Mouse (Mus musculus) midbrain, embryonic 16.5 days (tissue): ENCODE data around the gene Fosb. TPM values are rescaled to one million over a fixed set of nuclear protein-coding genes. Genes with fewer than 3 reads are reported as not detected.
A peak's percentile ranks its signal among the peaks of the same experiment; 100 is the strongest.

Source experiments
- ATAC-seq: fragments of 200-750 bp; cut with Nextera tagmentation; 2 replicates; pipeline ENCODE4 v1.8.0; 2017; ENCODE audit warnings: moderate TSS enrichment
- H3K27ac ChIP-seq: fragments of 300-500 bp; sonication (generic); 2 replicates; pipeline ENCODE4 v1.5.1; 2014; ENCODE audit warnings: mild to moderate bottlenecking, low read length, mixed read lengths
- H3K27me3 ChIP-seq: fragments of 300-500 bp; sonication (generic); 2 replicates; pipeline ENCODE4 v1.6.1; 2014; ENCODE audit warnings: low read depth, low read length, mixed read lengths; ENCODE audit not compliant: control insufficient read depth, insufficient read depth
- H3K36me3 ChIP-seq: fragments of 300-500 bp; sonication (generic); 2 replicates; pipeline ENCODE4 v1.6.1; 2014; ENCODE audit warnings: mild to moderate bottlenecking, low read length, moderate library complexity, mixed read lengths; ENCODE audit not compliant: control insufficient read depth, insufficient read depth
- H3K4me1 ChIP-seq: fragments of 300-500 bp; sonication (generic); 2 replicates; pipeline ENCODE4 v1.6.1; 2014; ENCODE audit warnings: mild to moderate bottlenecking, low read length, mixed read lengths; ENCODE audit not compliant: control insufficient read depth, insufficient read depth
- H3K4me2 ChIP-seq: fragments of 300-500 bp; sonication (generic); 2 replicates; pipeline ENCODE4 v1.6.1; 2014; ENCODE audit warnings: mild to moderate bottlenecking, low read length, mixed read lengths
- H3K4me3 ChIP-seq: fragments of 300-500 bp; sonication (generic); 2 replicates; pipeline ENCODE4 v1.5.1; 2014; ENCODE audit warnings: low read depth, mild to moderate bottlenecking, low read length, moderate library complexity, mixed read lengths
- H3K9ac ChIP-seq: fragments of 300-500 bp; sonication (generic); 2 replicates; pipeline ENCODE4 v1.6.1; 2014; ENCODE audit warnings: low read depth, low read length, mixed read lengths
- H3K9me3 ChIP-seq: fragments of 300-500 bp; sonication (generic); replicated peaks from 2 replicates; pipeline ENCODE4 v1.6.1; 2014; ENCODE audit warnings: mild to moderate bottlenecking, low read length, mixed read lengths; ENCODE audit not compliant: control insufficient read depth, poor library complexity, severe bottlenecking
- WGBS: fragments of 180-500 bp; shearing (Covaris S2); extraction: QIAGEN DNeasy Blood & Tissue Kit; methylation state at CpG from one replicate; pipeline ENCODE4 v1.1.7; 2014; 5-methylcytosine and 5-hydroxymethylcytosine counted together
- polyA plus RNA-seq: library from polyadenylated mRNA; unstranded; fragments of >200 nt; fragmentation: Nextera tagmentation; extraction: Ambion mirVana; gene quantifications from 2 replicates; pipeline ENCODE4 v1.2.1, GENCODE M21; 2015

Gene Fosb
- polyA plus RNA-seq, 1 experiment from 2014 or later: 0.06 TPM

- WGBS: 1% methylated on average over 48 of the region's 48 CpGs
- Histone ChIP-seq H3K9me3 (no peaks in the 10 kb centered on the region), H3K9ac (peak overlapping the region; percentile 52), H3K27me3 (peaks cover 36% of the 10 kb centered on the region), H3K4me1 (peaks cover 42% of the 10 kb centered on the region), H3K4me2 (peak overlapping the region; percentile 50), H3K36me3 (no peaks in the 10 kb centered on the region), H3K4me3 (peak overlapping the region; percentile 28), H3K27ac (no peak overlapping the region)
- no peak for ATAC-seq
Measured at GRCm38 (mm10) chr7:19304501-19305412, 5.1 kb downstream of the Fosb start.

GRCm38 (mm10) chr7:19303770-19304169 lies 6.1 kb downstream of the Fosb start:
- Histone ChIP-seq H3K4me3 (0 out of 2 replicates have a peak overlapping the region, but pooled peaks have one; percentile 3), H3K4me2 (peak overlapping the region; percentile 7; the same call in 1 of the 2 replicates), H3K9ac (no peak overlapping the region), H3K9me3 (no peaks in the 10 kb centered on the region), H3K4me1 (peaks cover 32% of the 10 kb centered on the region), H3K27ac (no peak overlapping the region), H3K36me3 (no peaks in the 10 kb centered on the region), H3K27me3 (peaks cover 36% of the 10 kb centered on the region)
- 0% methylated on average over 16 of the region's 16 CpGs for WGBS
- no peak for ATAC-seq

DNA sequence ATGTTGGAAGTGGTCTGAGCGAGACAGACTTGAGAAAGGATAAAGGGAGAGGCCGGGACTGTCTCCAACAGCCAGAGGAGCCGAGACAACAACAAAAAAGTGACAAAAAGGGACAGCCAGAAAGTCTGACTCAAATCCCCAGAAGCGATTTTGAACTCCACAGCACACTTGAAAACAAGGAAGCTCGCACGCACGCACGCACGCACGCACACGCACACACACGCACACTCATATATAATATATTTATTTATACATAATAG lies 6.9 kb downstream of the Fosb start:
- H3K9ac ChIP-seq: no peak overlapping the region
- no peak for ATAC-seq
- no peak overlapping the region for H3K27ac ChIP-seq
- H3K4me2 ChIP-seq: no peak overlapping the region
- H3K36me3 ChIP-seq: no peaks in the 10 kb centered on the region
- WGBS: 70% methylated on average over 12 of the region's 12 CpGs
- peaks cover 36% of the 10 kb centered on the region for H3K27me3 ChIP-seq
- no peaks in the 10 kb centered on the region for H3K9me3 ChIP-seq
- H3K4me3 ChIP-seq: no peak overlapping the region
- peaks cover 30% of the 10 kb centered on the region for H3K4me1 ChIP-seq

DNA sequence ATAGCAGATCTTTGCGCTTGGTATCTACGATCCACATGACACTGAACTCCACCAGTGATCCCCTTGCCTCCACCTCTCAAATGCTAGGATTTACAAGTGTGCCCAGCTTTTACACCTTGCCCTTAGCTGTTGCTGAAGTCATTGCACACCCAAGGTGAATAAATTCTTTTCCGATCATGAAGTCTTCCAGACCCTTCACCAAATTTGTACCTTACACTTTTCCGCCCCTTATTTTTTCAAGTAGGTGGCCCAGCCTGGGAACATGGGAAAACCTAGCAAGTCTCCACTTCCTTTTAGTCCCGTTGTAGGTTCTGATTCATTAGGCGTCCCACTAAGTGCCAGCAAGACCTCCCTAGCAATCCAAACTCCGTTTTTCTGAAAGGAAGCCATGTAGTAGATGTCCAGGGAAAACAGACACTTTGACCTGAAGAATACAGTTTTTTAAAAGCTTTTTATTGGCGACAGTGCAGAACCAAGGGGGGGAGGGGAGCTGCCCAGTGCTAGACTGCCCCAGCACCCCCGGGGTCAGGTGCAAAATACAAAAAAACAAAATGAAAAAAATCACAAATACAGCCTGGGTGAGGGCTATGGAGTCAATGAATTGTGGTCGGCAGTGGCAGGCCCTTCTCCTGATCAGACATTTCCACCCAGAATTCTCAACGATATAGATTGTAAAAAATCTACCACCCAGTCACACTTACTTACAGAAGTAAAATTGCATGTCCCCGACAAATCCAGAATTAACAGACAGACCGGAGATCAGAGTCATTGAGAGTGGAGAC lies 7.4 kb downstream of the Fosb start:
- ATAC-seq: no peak
- peak overlapping the region; percentile 56 for H3K4me2 ChIP-seq

GRCm38 (mm10) chr7:19301461-19302263 lies 8.2 kb downstream of the Fosb start:
- H3K4me3 ChIP-seq: peak overlapping the region; percentile 37
- H3K27ac ChIP-seq: no peak overlapping the region
- no peaks in the 10 kb centered on the region for H3K36me3 ChIP-seq
- peaks cover 31% of the 10 kb centered on the region for H3K27me3 ChIP-seq
- peak overlapping the region; percentile 52 for H3K9ac ChIP-seq
- 7% methylated on average over 16 of the region's 16 CpGs for WGBS
- H3K4me1 ChIP-seq: peaks cover 26% of the 10 kb centered on the region
- H3K9me3 ChIP-seq: no peaks in the 10 kb centered on the region
- ATAC-seq: peak; percentile 34
- peak overlapping the region; percentile 56 for H3K4me2 ChIP-seq

More for the DNA sequence above, 7.4 kb downstream of the Fosb start:
- Histone ChIP-seq H3K27ac (no peak overlapping the region), H3K9me3 (no peaks in the 10 kb centered on the region), H3K36me3 (no peaks in the 10 kb centered on the region), H3K4me1 (peaks cover 26% of the 10 kb centered on the region), H3K4me3 (peak overlapping the region; percentile 37), H3K27me3 (peaks cover 36% of the 10 kb centered on the region), H3K9ac (peak overlapping the region; percentile 52; the same call in 1 of the 2 replicates)
- WGBS: 49% methylated on average over 13 of the region's 13 CpGs

GRCm38 (mm10) chr7:19300501-19301421 lies 9.1 kb downstream of the Fosb start:
- H3K36me3 ChIP-seq: no peaks in the 10 kb centered on the region
- no peaks in the 10 kb centered on the region for H3K9me3 ChIP-seq
- H3K9ac ChIP-seq: peak overlapping the region; percentile 52
- H3K4me2 ChIP-seq: peak overlapping the region; percentile 56
- H3K27ac ChIP-seq: no peak overlapping the region
- H3K27me3 ChIP-seq: peaks cover 22% of the 10 kb centered on the region
- peak; percentile 86 for ATAC-seq
- peak overlapping the region; percentile 49 for H3K4me3 ChIP-seq
- H3K4me1 ChIP-seq: peaks cover 26% of the 10 kb centered on the region
- under 1% methylated on average over 29 of the region's 29 CpGs for WGBS

GRCm38 (mm10) chr7:19299194-19299593 lies 10.7 kb downstream of the Fosb start:
- peaks cover 6% of the 10 kb centered on the region for H3K36me3 ChIP-seq
- H3K4me2 ChIP-seq: no peak overlapping the region
- no peak overlapping the region for H3K9ac ChIP-seq
- 25% methylated on average over 3 of the region's 3 CpGs for WGBS
- no peaks in the 10 kb centered on the region for H3K9me3 ChIP-seq
- peaks cover 20% of the 10 kb centered on the region for H3K4me1 ChIP-seq
- H3K4me3 ChIP-seq: no peak overlapping the region
- no peak overlapping the region for H3K27ac ChIP-seq
- peaks cover 12% of the 10 kb centered on the region for H3K27me3 ChIP-seq
- no peak for ATAC-seq

GRCm38 (mm10) chr7:19297794-19298193 lies 12.1 kb downstream of the Fosb start:
- ATAC-seq: no peak
- no peak overlapping the region for H3K4me2 ChIP-seq
- no peak overlapping the region for H3K4me3 ChIP-seq
- H3K9ac ChIP-seq: no peak overlapping the region
- peaks cover under 1% of the 10 kb centered on the region for H3K27me3 ChIP-seq
- peaks cover 13% of the 10 kb centered on the region for H3K4me1 ChIP-seq
- no peaks in the 10 kb centered on the region for H3K9me3 ChIP-seq
- WGBS: 92% methylated on average over 5 of the region's 5 CpGs
- no peak overlapping the region for H3K27ac ChIP-seq
- peaks cover 14% of the 10 kb centered on the region for H3K36me3 ChIP-seq
